Mouse (Mus musculus) layer of hippocampus, adult 11-12 months (tissue): ENCODE data around the gene Vkorc1.
"Not testable (repeated sequence)": the region's sequence is repeated elsewhere in the genome, so short reads cannot be mapped to it uniquely, and the experiment has no call there.

Source experiments
- DNase-seq: peaks from one replicate; pipeline ENCODE4 v3.0.0; 2022; ENCODE audit warnings: low spot score

Vkorc1 gene

GRCm38 (mm10) chr7:127895442-127895841, at the start of gene Vkorc1, which contains the start of gene Gm21974:
TSS of gene Vkorc1 (minus strand) at chr7:127895617.
TSS of gene Gm21974 (minus strand) at chr7:127895454.
- peak; percentile 96 for DNase-seq

GRCm38 (mm10) chr7:127944614-127945013, 49.2 kb upstream of the Vkorc1 start:
- no peak for DNase-seq

GRCm38 (mm10) chr7:127942097-127942496, 46.7 kb upstream of the Vkorc1 start:
- not testable (repeated sequence) for DNase-seq

GRCm38 (mm10) chr7:127936216-127936884, 40.9 kb upstream of the Vkorc1 start:
- no peak for DNase-seq

GRCm38 (mm10) chr7:127935748-127936159, 40.3 kb upstream of the Vkorc1 start:
- DNase-seq: no peak

GRCm38 (mm10) chr7:127935028-127935722, 39.8 kb upstream of the Vkorc1 start:
- peak; percentile 94 for DNase-seq

GRCm38 (mm10) chr7:127934075-127934474, 38.7 kb upstream of the Vkorc1 start:
- DNase-seq: no peak

GRCm38 (mm10) chr7:127932273-127933031, 37.0 kb upstream of the Vkorc1 start:
- DNase-seq: no peak

- no peak for DNase-seq
These were observed 36.1 kb upstream of the Vkorc1 start for GRCm38 (mm10) chr7:127931351-127932135.

- no peak for DNase-seq
These were observed 35.2 kb upstream of the Vkorc1 start for GRCm38 (mm10) chr7:127930636-127931035.

GRCm38 (mm10) chr7:127929923-127930322, 34.5 kb upstream of the Vkorc1 start, which contains the start of gene Prss8:
TSS of gene Prss8 (minus strand) at chr7:127930104.
- no peak for DNase-seq

GRCm38 (mm10) chr7:127928596-127928995, 33.2 kb upstream of the Vkorc1 start:
- no peak for DNase-seq

- no peak for DNase-seq
These were observed 32.3 kb upstream of the Vkorc1 start for GRCm38 (mm10) chr7:127927726-127928125.

GRCm38 (mm10) chr7:127926846-127927245, 31.4 kb upstream of the Vkorc1 start:
- no peak for DNase-seq

- DNase-seq: no peak
These were observed 30.6 kb upstream of the Vkorc1 start for GRCm38 (mm10) chr7:127926066-127926465.

GRCm38 (mm10) chr7:127925252-127925651, 29.8 kb upstream of the Vkorc1 start:
- no peak for DNase-seq

- DNase-seq: no peak
These were observed 28.3 kb upstream of the Vkorc1 start for GRCm38 (mm10) chr7:127923714-127924113.

- DNase-seq: no peak
These were observed 27.2 kb upstream of the Vkorc1 start for GRCm38 (mm10) chr7:127922451-127923275.

GRCm38 (mm10) chr7:127921516-127921915, 26.1 kb upstream of the Vkorc1 start:
- DNase-seq: no peak

- DNase-seq: no peak
These were observed 23.9 kb upstream of the Vkorc1 start for GRCm38 (mm10) chr7:127919290-127919689.

GRCm38 (mm10) chr7:127918203-127918602, 22.8 kb upstream of the Vkorc1 start:
- no peak for DNase-seq
